Mouse (Mus musculus) duodenum, adult 2 months (tissue): ENCODE data around the gene Ttll12. TPM values are rescaled to one million over a fixed set of nuclear protein-coding genes. Genes with fewer than 3 reads are reported as not detected.

Source experiments
- polyA plus RNA-seq: library from polyadenylated mRNA; depleted of rRNA; stranded (reverse); fragments of >200 nt; gene quantifications from 2 replicates; pipeline ENCODE4 v1.2.3, GENCODE M21; 2012; ENCODE audit warnings: low replicate concordance; rRNA removed

Ttll12 gene
- polyA plus RNA-seq = 15.8 and 24.0 TPM in 2 replicates

DNA sequence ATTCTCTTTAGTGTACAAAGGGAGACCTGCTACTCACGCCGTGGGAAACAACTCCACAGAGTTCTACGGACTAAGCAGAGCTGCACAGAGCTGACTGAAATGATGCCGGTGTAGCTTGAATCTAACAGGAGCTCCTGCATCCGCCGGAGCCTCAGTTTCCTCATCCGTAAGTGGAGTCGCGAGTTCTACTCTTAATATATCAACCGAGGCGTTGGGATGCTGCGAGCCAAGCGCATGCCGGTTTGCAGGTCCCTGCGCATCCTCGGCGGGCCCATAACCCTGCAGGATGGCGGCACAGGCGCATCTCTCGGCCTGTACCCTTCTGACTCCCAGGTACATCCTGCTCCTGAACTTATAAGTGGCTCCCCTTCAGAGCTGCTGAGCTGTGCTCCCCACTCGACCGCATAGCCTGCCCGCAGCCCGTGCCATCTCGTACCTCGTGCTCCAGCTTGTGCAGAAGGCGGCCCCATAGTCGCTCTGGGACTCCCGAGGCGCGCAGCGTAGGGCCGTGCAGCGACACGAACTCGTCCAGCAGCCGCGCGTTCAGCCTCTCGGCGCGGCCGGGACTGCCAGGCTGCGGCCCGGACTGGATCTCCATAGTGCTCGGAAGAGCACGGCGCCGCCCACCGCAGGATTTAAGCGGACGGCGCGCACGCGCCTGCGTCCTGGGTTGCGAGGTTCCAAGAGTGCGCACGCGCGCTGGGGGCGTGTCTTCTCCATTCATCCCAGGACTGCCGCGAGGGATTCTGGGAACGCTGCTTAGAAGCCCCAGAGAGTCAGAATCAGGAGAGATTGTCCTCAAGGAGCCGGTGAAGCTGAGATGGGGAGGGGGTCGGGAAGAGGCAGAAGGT lies at the start of gene Ttll12:
TSS of gene Ttll12 (minus strand) at position 645 of the 851 bp plus-strand sequence.

DNA sequence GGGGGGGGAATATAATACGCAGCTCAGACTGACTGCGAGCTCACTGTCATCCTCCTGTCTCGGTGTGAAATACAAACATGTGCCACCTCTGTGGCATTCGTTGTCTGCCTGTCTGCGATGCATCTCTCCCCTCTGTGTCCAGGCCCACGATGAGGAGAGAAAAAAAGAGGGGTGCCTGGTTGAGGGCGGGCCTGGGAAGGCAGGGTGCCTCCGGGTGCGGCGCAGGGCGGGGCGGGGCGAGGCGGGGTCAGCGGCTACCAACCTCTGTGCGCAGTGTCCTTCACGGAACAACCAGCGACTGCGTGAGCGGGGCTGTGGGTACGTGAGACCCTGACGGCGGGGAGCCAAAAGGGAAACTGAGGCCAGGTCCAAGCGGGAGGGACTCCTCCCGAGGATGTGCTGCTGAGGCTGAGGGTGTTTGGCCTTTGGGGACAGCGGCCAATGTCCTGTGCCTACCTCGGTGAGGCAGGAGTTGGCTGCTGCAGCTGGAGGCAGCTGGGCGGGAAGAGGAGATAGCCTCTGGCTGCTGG lies 31.6 kb downstream of the Ttll12 start, which contains the start of the genes Tspo and Mcat:
TSS of gene Tspo (plus strand) at position 266 of the 530 bp plus-strand sequence.
TSS of gene Mcat (minus strand) at position 461 of the 530 bp plus-strand sequence.

DNA sequence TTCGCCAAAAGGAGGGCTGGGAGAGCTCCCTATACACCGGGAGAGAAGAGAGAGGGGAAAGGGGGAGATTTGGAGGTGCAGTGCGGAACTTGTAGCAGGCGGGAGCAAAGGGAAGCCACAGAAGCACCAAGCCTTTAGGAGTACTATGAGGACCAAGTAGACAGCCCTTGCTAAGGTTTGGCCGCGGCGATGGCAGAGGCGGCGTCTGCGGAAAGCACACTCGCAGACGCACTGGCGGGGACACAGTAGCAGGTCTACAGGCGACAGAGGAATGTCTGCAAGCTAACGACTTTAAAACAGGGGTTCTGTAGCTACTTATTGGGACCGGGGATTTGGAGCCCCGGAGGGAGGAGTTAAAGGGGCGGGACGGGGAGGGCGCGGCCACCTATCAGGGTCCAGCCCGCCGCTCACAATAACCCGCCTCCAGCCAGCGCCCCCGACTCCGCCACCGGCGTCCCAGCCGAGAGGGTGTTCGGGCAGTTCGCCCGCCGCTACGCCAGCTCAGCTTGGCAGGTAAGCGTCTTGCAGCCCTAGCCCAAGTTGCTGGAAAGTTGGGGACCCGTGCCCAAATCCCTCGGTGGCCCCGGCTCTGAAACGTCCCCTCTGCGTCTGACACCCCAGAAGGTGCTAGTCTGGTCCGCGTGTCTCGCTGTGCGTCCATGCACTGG lies 68.4 kb downstream of the Ttll12 start, which contains the start of gene Bik:
TSS of gene Bik (plus strand) at position 439 of the 668 bp plus-strand sequence.

Other genes with a start within 250 kb of the Ttll12 start
- gene Arfgap3, start 244.9 kb downstream of the Ttll12 start, polyA plus RNA-seq = 40.4 and 52.1 TPM in 2 replicates
- 37.4 and 42.3 TPM in 2 replicates for gene Pacsin2, start 130.6 kb downstream of the Ttll12 start, polyA plus RNA-seq
- gene Ttll1, start 84.3 kb downstream of the Ttll12 start, polyA plus RNA-seq = 1.00 and 2.0 TPM in 2 replicates
- 4.4 and 5.6 TPM in 2 replicates for gene Bik, start 68.3 kb downstream of the Ttll12 start, polyA plus RNA-seq
- gene Tspo, start 31.6 kb downstream of the Ttll12 start, polyA plus RNA-seq = 318 and 325 TPM in 2 replicates
- gene Mcat, start 31.4 kb downstream of the Ttll12 start, polyA plus RNA-seq = 23.7 and 37.5 TPM in 2 replicates
- gene Scube1, start 129.9 kb upstream of the Ttll12 start, polyA plus RNA-seq = 10.7 and 12.7 TPM in 2 replicates
- gene Mpped1, start 184.3 kb upstream of the Ttll12 start, polyA plus RNA-seq = not detected in 2 replicates